Mouse (Mus musculus) cerebellum, postnatal 10 days (tissue): ENCODE data around the gene Crat.

ENCODE experiments used
- DNase-seq, 2 experiments: peaks; one replicate each; pipeline ENCODE4 v3.0.0; 2021; ENCODE audit warnings: mixed read lengths in 2 of 2

Gene Crat

GRCm38 (mm10) chr2:30415157-30415935 is at the start of gene Crat:
Gene Crat, minus strand, starts transcription at chr2:30415813.
- peak; percentile 91 to 95 for DNase-seq

- DNase-seq: no peak
Measured at GRCm38 (mm10) chr2:30464411-30464810, 48.8 kb upstream of the Crat start.

GRCm38 (mm10) chr2:30463904-30464330 is 48.3 kb upstream of the Crat start:
- peak; percentile 72 to 77 for DNase-seq

- peak in 1 of 2 experiments; percentile 50 for DNase-seq
Measured at GRCm38 (mm10) chr2:30463341-30463761, 47.7 kb upstream of the Crat start.

- no peak for DNase-seq
Measured at GRCm38 (mm10) chr2:30459241-30459640, 43.6 kb upstream of the Crat start.

- no peak for DNase-seq
Measured at GRCm38 (mm10) chr2:30458349-30458748, 42.7 kb upstream of the Crat start.

- DNase-seq: no peak
Measured at GRCm38 (mm10) chr2:30456104-30456980, 40.7 kb upstream of the Crat start.

GRCm38 (mm10) chr2:30454587-30454986 is 39.0 kb upstream of the Crat start:
- DNase-seq: no peak

- DNase-seq: peak in 1 of 2 experiments; percentile 32
Measured at GRCm38 (mm10) chr2:30453570-30453969, 38.0 kb upstream of the Crat start.

GRCm38 (mm10) chr2:30451525-30451924 is 35.9 kb upstream of the Crat start:
- no peak for DNase-seq

GRCm38 (mm10) chr2:30450530-30450929 is 34.9 kb upstream of the Crat start:
- DNase-seq: peak in 1 of 2 experiments; percentile 25

- DNase-seq: no peak
Measured at GRCm38 (mm10) chr2:30448371-30448770, 32.8 kb upstream of the Crat start.

GRCm38 (mm10) chr2:30446891-30447826 is 31.5 kb upstream of the Crat start:
- peak; percentile 78 to 82 for DNase-seq

- no peak for DNase-seq
Measured at GRCm38 (mm10) chr2:30445312-30445711, 29.7 kb upstream of the Crat start.

GRCm38 (mm10) chr2:30444450-30444849 is 28.8 kb upstream of the Crat start:
- DNase-seq: no peak

- DNase-seq: no peak
Measured at GRCm38 (mm10) chr2:30444006-30444405, 28.4 kb upstream of the Crat start.

GRCm38 (mm10) chr2:30443281-30443680 is 27.7 kb upstream of the Crat start:
- DNase-seq: no peak

- no peak for DNase-seq
Measured at GRCm38 (mm10) chr2:30442498-30442890, 26.9 kb upstream of the Crat start.

- DNase-seq: peak; percentile 72 to 76
Measured at GRCm38 (mm10) chr2:30441518-30442497, 26.2 kb upstream of the Crat start.

GRCm38 (mm10) chr2:30440701-30441517 is 25.3 kb upstream of the Crat start:
- peak; percentile 73 to 91 for DNase-seq
